Comparison of ENCODE assay signal across 24 mouse cellular contexts in genomic region chr9:112194049-112194448, GRCm38 (mm10). TPM values are rescaled to one million over a fixed set of nuclear protein-coding genes. Genes with fewer than 3 reads are reported as not detected.
"Had no signal": no experiment of that assay in that cellular context is flagged by ENCODE, and none has a peak within 500 bp of the region (broad histone marks: within the 10 kb centered on the region; RNA-seq: fewer than 3 reads in every experiment).

No protein-coding gene starts in this region.

- H3K9me3 ChIP-seq: limb, embryonic 10.5 days; limb, embryonic 13.5 days; megakaryocyte, embryonic 14.5 days; midbrain, embryonic 10.5 days; midbrain, embryonic 13.5 days; neural tube, embryonic 13.5 days had no signal

- H3K36me3 ChIP-seq: limb, embryonic 10.5 days; limb, embryonic 13.5 days; midbrain, embryonic 10.5 days; midbrain, embryonic 13.5 days; neural tube, embryonic 13.5 days had no signal

- H3K4me3 ChIP-seq: limb, embryonic 10.5 days; limb, embryonic 13.5 days; megakaryocyte, embryonic 14.5 days; midbrain, embryonic 10.5 days; midbrain, embryonic 13.5 days; myocyte; neural tube, embryonic 13.5 days had no signal

- DNase-seq: kidney, adult 18-20 months; kidney, adult 9 months; kidney, postnatal 14 days; liver; liver, postnatal 0 days; lung, embryonic 14.5 days; lung, postnatal 36 days; retina, postnatal 1 day; right cerebral cortex, postnatal 14 days; right cerebral cortex, postnatal 4 days; thymus, adult 2 months; thymus, postnatal 14 days; thymus, postnatal 4 days had no signal

- H3K4me1 ChIP-seq: limb, embryonic 10.5 days; limb, embryonic 13.5 days; midbrain, embryonic 10.5 days; neural tube, embryonic 13.5 days had no signal

- H3K27me3 ChIP-seq: limb, embryonic 13.5 days; megakaryocyte, embryonic 14.5 days; midbrain, embryonic 13.5 days; neural tube, embryonic 13.5 days had no signal

- H3K27ac ChIP-seq: limb, embryonic 10.5 days; limb, embryonic 13.5 days; liver, embryonic 14.5 days; midbrain, embryonic 10.5 days; midbrain, embryonic 13.5 days; neural tube, embryonic 13.5 days; stomach, postnatal 0 days had no signal

RNA-seq across cellular contexts. Expression of gene Arpp21, which starts 41.7 kb away (rescaled TPM):
- total RNA-seq: monocyte, adult 5-6 weeks had no signal
- polyA plus RNA-seq: lung, postnatal 0 days had no signal
